Mouse (Mus musculus): ENCODE data around the gene Srd5a1.

GRCm38 (mm10) chr13:69564573-69564972, 46.7 kb downstream of the Srd5a1 start:
- no peak for TF ChIP-seq POLR2A (IDR thresholded peaks at IDR 0.05; ENCODE audit: low read depth, low read length)
- no peak for TF ChIP-seq CTCF (IDR thresholded peaks at IDR 0.05; ENCODE audit: extremely low read depth, insufficient read length, insufficient replicate concordance, low read depth, low read length)

All from small intestine, adult 2 months (tissue).